Mouse (Mus musculus) cerebral cortex, adult 2 months (tissue): Measurements from ENCODE around the gene Zbtb37.

Experiments used
- WGBS: fragments of 180-500 bp; shearing (Covaris S2); methylation state at CpG from one replicate; pipeline ENCODE4 v1.1.7; 2018; 5-methylcytosine and 5-hydroxymethylcytosine counted together

The Zbtb37 gene

GRCm38 (mm10) chr1:160978071-160978735 lies 56.4 kb downstream of the Zbtb37 start, which contains the start of gene Serpinc1:
Gene Serpinc1, plus strand, starts transcription at chr1:160978585.
- 94% methylated on average over 4 of the region's 4 CpGs for WGBS

DNA sequence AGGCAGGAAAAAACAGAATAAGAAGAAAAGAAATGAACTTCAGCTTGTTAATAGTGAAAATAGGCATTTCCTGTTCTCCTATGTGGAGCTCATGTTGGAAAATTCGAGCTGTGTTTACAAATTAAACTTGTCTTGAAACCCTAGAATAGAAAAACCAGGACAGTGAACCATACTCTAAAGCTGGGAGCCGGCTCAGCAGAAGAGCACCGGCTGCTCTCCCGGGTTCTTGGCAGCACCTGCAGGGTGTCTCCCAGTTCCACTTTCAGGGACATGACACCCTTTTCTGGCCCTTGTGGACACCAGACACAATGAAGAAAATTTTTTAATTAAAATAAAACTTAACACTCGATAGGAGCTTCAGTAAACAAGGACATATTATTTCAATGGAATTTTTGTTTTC lies 66.0 kb downstream of the Zbtb37 start:
- 35% methylated on average over 5 of the region's 5 CpGs for WGBS

- 79% methylated on average over 1 of the region's 1 CpGs for WGBS
Observed at GRCm38 (mm10) chr1:160967268-160967667, 67.4 kb downstream of the Zbtb37 start.

DNA sequence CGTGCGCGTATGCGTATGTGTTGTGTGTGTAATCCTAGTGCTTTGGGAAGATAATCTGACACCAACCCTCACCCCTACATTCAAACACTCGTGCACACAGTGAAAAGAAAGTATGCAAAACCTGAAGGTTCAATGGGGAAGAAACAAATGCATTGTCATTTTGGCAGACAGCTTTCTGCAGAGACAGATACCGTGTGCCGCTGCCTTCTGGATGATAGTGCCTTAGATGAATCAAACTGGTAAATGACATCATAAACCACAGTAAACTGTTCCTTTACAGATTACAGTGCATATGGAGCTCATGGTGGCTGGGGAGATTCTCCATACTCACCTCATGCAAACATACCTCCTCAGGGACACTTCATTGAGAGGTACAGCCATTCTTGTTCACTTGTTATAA lies 71.5 kb downstream of the Zbtb37 start:
- WGBS = 83% methylated on average over 7 of the region's 7 CpGs
